Comparison of ENCODE assay signal across 8 mouse cellular contexts in genomic region chr1:136047432-136047831, GRCm38 (mm10). TPM values are rescaled to one million over a fixed set of nuclear protein-coding genes. Genes with fewer than 3 reads are reported as not detected.
DNase-seq lines count a peak whose midpoint lies in the region; ATAC-seq and TF ChIP-seq lines count a peak whose summit lies in the region.
"Had no signal": no experiment of that assay in that cellular context is flagged by ENCODE, and none has a peak within 500 bp of the region (broad histone marks: within the 10 kb centered on the region; RNA-seq: fewer than 3 reads in every experiment).

No protein-coding gene starts in this region.

- H3K4me1 ChIP-seq in intestine, postnatal 0 days (replicated peaks; ENCODE audit: control insufficient read depth, insufficient read depth, low read length), result no peaks in the 10 kb centered on the region
- H3K4me1 ChIP-seq in intestine, embryonic 15.5 days (replicated peaks), result peaks cover 9% of the 10 kb centered on the region; the same call in 1 of the 2 replicates
- H3K4me1 ChIP-seq in ES-Bruce4 (ENCODE audit: control insufficient read depth, insufficient read depth, low read length), result no peaks in the 10 kb centered on the region
- H3K4me1 ChIP-seq in lung, embryonic 14.5 days (ENCODE audit: insufficient read depth), result no peaks in the 10 kb centered on the region
- peaks cover 11% of the 10 kb centered on the region for H3K4me1 ChIP-seq in neural tube, embryonic 15.5 days

- H3K9me3 ChIP-seq in intestine, postnatal 0 days (ENCODE audit: control insufficient read depth), result no peaks in the 10 kb centered on the region
- no peaks in the 10 kb centered on the region for H3K9me3 ChIP-seq in intestine, embryonic 15.5 days
- H3K9me3 ChIP-seq in ES-Bruce4 (replicated peaks; ENCODE audit: control insufficient read depth, insufficient read depth, low read length, poor library complexity, severe bottlenecking), result no peaks in the 10 kb centered on the region
- no peaks in the 10 kb centered on the region for H3K9me3 ChIP-seq in lung, embryonic 14.5 days (ENCODE audit: low read depth, low read length)
- no peaks in the 10 kb centered on the region for H3K9me3 ChIP-seq in neural tube, embryonic 15.5 days (replicated peaks)
- H3K9me3 ChIP-seq: embryonic facial prominence, embryonic 15.5 days had no signal

- H3K9ac ChIP-seq in intestine, postnatal 0 days (ENCODE audit: low read depth, low read length), result no peak overlapping the region
- no peak overlapping the region for H3K9ac ChIP-seq in intestine, embryonic 15.5 days
- no peak overlapping the region for H3K9ac ChIP-seq in ES-Bruce4 (ENCODE audit: low read depth, poor library complexity, severe bottlenecking)
- no peak overlapping the region for H3K9ac ChIP-seq in lung, embryonic 14.5 days
- no peak overlapping the region for H3K9ac ChIP-seq in neural tube, embryonic 15.5 days (replicated peaks)
- H3K9ac ChIP-seq: embryonic facial prominence, embryonic 15.5 days had no signal

- H3K27me3 ChIP-seq in intestine, postnatal 0 days (replicated peaks; ENCODE audit: control insufficient read depth, insufficient read depth, low read length), result peaks cover 45% of the 10 kb centered on the region
- peaks cover 36% of the 10 kb centered on the region for H3K27me3 ChIP-seq in intestine, embryonic 15.5 days (replicated peaks)
- H3K27me3 ChIP-seq in ES-Bruce4 (ENCODE audit: control insufficient read depth, insufficient read depth, low read length, poor library complexity, severe bottlenecking), result no peaks in the 10 kb centered on the region
- H3K27me3 ChIP-seq in lung, embryonic 14.5 days (ENCODE audit: insufficient read depth, low read length), result peaks cover 28% of the 10 kb centered on the region
- H3K27me3 ChIP-seq in neural tube, embryonic 15.5 days (replicated peaks), result peaks cover 40% of the 10 kb centered on the region

- no peak overlapping the region for H3K4me3 ChIP-seq in intestine, postnatal 0 days (ENCODE audit: low read depth, low read length)
- no peak overlapping the region for H3K4me3 ChIP-seq in intestine, embryonic 15.5 days (replicated peaks)
- no peak overlapping the region for H3K4me3 ChIP-seq in ES-Bruce4 (ENCODE audit: low read depth, low read length)
- H3K4me3 ChIP-seq in lung, embryonic 14.5 days (ENCODE audit: low read depth, low read length), result no peak overlapping the region
- H3K4me3 ChIP-seq in neural tube, embryonic 15.5 days (replicated peaks), result no peak overlapping the region
- H3K4me3 ChIP-seq: embryonic facial prominence, embryonic 15.5 days had no signal

- H3K36me3 ChIP-seq in intestine, postnatal 0 days (ENCODE audit: control insufficient read depth, insufficient read depth), result no peaks in the 10 kb centered on the region
- H3K36me3 ChIP-seq in intestine, embryonic 15.5 days, result no peaks in the 10 kb centered on the region
- H3K36me3 ChIP-seq in ES-Bruce4 (ENCODE audit: control insufficient read depth, insufficient read depth, low read length, poor library complexity, severe bottlenecking), result no peaks in the 10 kb centered on the region
- H3K36me3 ChIP-seq in lung, embryonic 14.5 days (ENCODE audit: insufficient read depth), result no peaks in the 10 kb centered on the region
- H3K36me3 ChIP-seq in neural tube, embryonic 15.5 days, result no peaks in the 10 kb centered on the region
- H3K36me3 ChIP-seq: embryonic facial prominence, embryonic 15.5 days had no signal

- no peak for TF ChIP-seq POLR2A in ES-Bruce4 (IDR thresholded peaks at IDR 0.05; ENCODE audit: insufficient read depth, low read length)

- peak; percentile 76 for TF ChIP-seq CTCF in intestine, postnatal 0 days (IDR thresholded peaks at IDR 0.05; ENCODE audit: low read depth)
- TF ChIP-seq CTCF in ES-Bruce4 (IDR thresholded peaks at IDR 0.05; ENCODE audit: low read depth, low read length), result peak; percentile 44
- peak; percentile 48 for TF ChIP-seq CTCF in lung, embryonic 14.5 days (IDR thresholded peaks at IDR 0.05; ENCODE audit: low read depth)

- WGBS in intestine, postnatal 0 days, result 10% methylated on average over 2 of the region's 2 CpGs
- WGBS in intestine, embryonic 15.5 days, result 10% methylated on average over 2 of the region's 2 CpGs
- 4% methylated on average over 2 of the region's 2 CpGs for WGBS in lung, embryonic 14.5 days
- 13% methylated on average over 2 of the region's 2 CpGs for WGBS in neural tube, embryonic 15.5 days

- no peak overlapping the region for H3K27ac ChIP-seq in intestine, postnatal 0 days (ENCODE audit: low read depth, low read length)
- H3K27ac ChIP-seq in intestine, embryonic 15.5 days, result no peak overlapping the region
- no peak overlapping the region for H3K27ac ChIP-seq in ES-Bruce4 (ENCODE audit: insufficient read depth, low read length)
- no peak overlapping the region for H3K27ac ChIP-seq in lung, embryonic 14.5 days (ENCODE audit: low read depth)
- no peak overlapping the region for H3K27ac ChIP-seq in neural tube, embryonic 15.5 days (replicated peaks)
- H3K27ac ChIP-seq: embryonic facial prominence, embryonic 15.5 days had no signal

- ATAC-seq in intestine, postnatal 0 days, result no peak
- ATAC-seq in intestine, embryonic 15.5 days, result no peak
- no peak for ATAC-seq in lung, embryonic 14.5 days (ENCODE audit: insufficient read depth)
- no peak for ATAC-seq in neural tube, embryonic 15.5 days (ENCODE audit: low FRiP score)

- no peak overlapping the region for H3K4me2 ChIP-seq in intestine, postnatal 0 days (replicated peaks; ENCODE audit: low read depth)
- no peak overlapping the region for H3K4me2 ChIP-seq in intestine, embryonic 15.5 days (replicated peaks)
- no peak overlapping the region for H3K4me2 ChIP-seq in lung, embryonic 14.5 days
- no peak overlapping the region for H3K4me2 ChIP-seq in neural tube, embryonic 15.5 days
- H3K4me2 ChIP-seq: embryonic facial prominence, embryonic 15.5 days had no signal

- peak; percentile 53 for DNase-seq in ZHBTc4 (ENCODE audit: low read depth, low spot score)
- DNase-seq in lung, embryonic 14.5 days, result peak; percentile 38
- DNase-seq in layer of hippocampus, adult 8-10 months (ENCODE audit: low spot score in 2 of 2), result no peak

- TF ChIP-seq EP300 in ES-Bruce4 (IDR thresholded peaks at IDR 0.05; ENCODE audit: insufficient read depth, low read depth, low read length), result no peak

RNA-seq across cellular contexts. Expression of gene Ascl5, which starts 3.2 kb away (rescaled TPM):
- polyA plus RNA-seq in intestine, postnatal 0 days (2015; fragmentation: Nextera tagmentation; extraction: Ambion mirVana), result not detected in 2 replicates
- polyA plus RNA-seq in intestine, embryonic 15.5 days (2015; fragmentation: Nextera tagmentation; extraction: Ambion mirVana), result not detected in 2 replicates
- not detected in 2 replicates for polyA plus RNA-seq in ES-Bruce4 (2011; ENCODE audit: insufficient read depth, insufficient read length, low read depth, missing spikeins)
- not detected in 2 replicates for polyA plus RNA-seq in lung, embryonic 14.5 days (2014; fragmentation: Nextera tagmentation; extraction: Ambion mirVana)
- total RNA-seq in layer of hippocampus, adult 8-10 months (2022), result not detected
- not detected in 2 replicates for polyA plus RNA-seq in neural tube, embryonic 15.5 days (2015; fragmentation: Nextera tagmentation; extraction: Ambion mirVana)

RNA-seq across cellular contexts. Expression of gene Cacna1s, which starts 5.1 kb away (rescaled TPM):
- 0.08 and 0.22 TPM in 2 replicates for polyA plus RNA-seq in intestine, postnatal 0 days (2015; fragmentation: Nextera tagmentation; extraction: Ambion mirVana)
- polyA plus RNA-seq in intestine, embryonic 15.5 days (2015; fragmentation: Nextera tagmentation; extraction: Ambion mirVana), result 0.15 TPM in 1 of 2 replicates, not detected in the other
- polyA plus RNA-seq in ES-Bruce4 (2011; ENCODE audit: insufficient read depth, insufficient read length, low read depth, missing spikeins), result 1.0 and 1.2 TPM in 2 replicates
- not detected in 2 replicates for polyA plus RNA-seq in lung, embryonic 14.5 days (2014; fragmentation: Nextera tagmentation; extraction: Ambion mirVana)
- total RNA-seq in layer of hippocampus, adult 8-10 months (2022), result 1 to 10 TPM in 2 of 4 experiments, under 1 TPM in 2; 0.37 to 1.9 (median 0.79) TPM
- polyA plus RNA-seq in neural tube, embryonic 15.5 days (2015; fragmentation: Nextera tagmentation; extraction: Ambion mirVana), result 0.75 and 1.1 TPM in 2 replicates

RNA-seq across cellular contexts. Expression of gene Tmem9, which starts 39.5 kb away (rescaled TPM):
- 212 and 237 TPM in 2 replicates for polyA plus RNA-seq in intestine, postnatal 0 days (2015; fragmentation: Nextera tagmentation; extraction: Ambion mirVana)
- polyA plus RNA-seq in intestine, embryonic 15.5 days (2015; fragmentation: Nextera tagmentation; extraction: Ambion mirVana), result 142 and 148 TPM in 2 replicates
- polyA plus RNA-seq in ES-Bruce4 (2011; ENCODE audit: insufficient read depth, insufficient read length, low read depth, missing spikeins), result 61.1 and 62.1 TPM in 2 replicates
- polyA plus RNA-seq in lung, embryonic 14.5 days (2014; fragmentation: Nextera tagmentation; extraction: Ambion mirVana), result 72.7 and 76.3 TPM in 2 replicates
- total RNA-seq in layer of hippocampus, adult 8-10 months (2022), result 10 to 100 TPM; 71.4 to 79.2 (median 73.5) TPM
- 188 and 194 TPM in 2 replicates for polyA plus RNA-seq in neural tube, embryonic 15.5 days (2015; fragmentation: Nextera tagmentation; extraction: Ambion mirVana)

RNA-seq across cellular contexts. Expression of gene Igfn1, which starts 41.3 kb away (rescaled TPM):
- polyA plus RNA-seq in intestine, postnatal 0 days (2015; fragmentation: Nextera tagmentation; extraction: Ambion mirVana), result 0.03 and 0.09 TPM in 2 replicates
- polyA plus RNA-seq in intestine, embryonic 15.5 days (2015; fragmentation: Nextera tagmentation; extraction: Ambion mirVana), result 0.06 TPM in 1 of 2 replicates, not detected in the other
- not detected in 2 replicates for polyA plus RNA-seq in ES-Bruce4 (2011; ENCODE audit: insufficient read depth, insufficient read length, low read depth, missing spikeins)
- polyA plus RNA-seq in lung, embryonic 14.5 days (2014; fragmentation: Nextera tagmentation; extraction: Ambion mirVana), result not detected in 2 replicates
- total RNA-seq in layer of hippocampus, adult 8-10 months (2022), result under 1 TPM; 0.35 to 0.61 (median 0.38) TPM
- polyA plus RNA-seq in neural tube, embryonic 15.5 days (2015; fragmentation: Nextera tagmentation; extraction: Ambion mirVana), result not detected in 2 replicates

Comparison
In these comparisons a context has a peak if more than half of its experiments do, and no peak if none do; other contexts are left out.
1. DNase-seq: peak in ZHBTc4 (single experiment) and lung, embryonic 14.5 days (single experiment); none in layer of hippocampus, adult 8-10 months (0 of 2).
2. Peak in every context shown above with its lines, with median percentiles within 50 percentile points of each other: CTCF ChIP-seq.